Mouse (Mus musculus) cortical plate, adult 2 months (tissue): Measurements from ENCODE around the gene Myl6. TPM values are rescaled to one million over a fixed set of nuclear protein-coding genes. Genes with fewer than 3 reads are reported as not detected.
A peak's percentile ranks its signal among the peaks of the same experiment; 100 is the strongest.
"Not testable (repeated sequence)": the region's sequence is repeated elsewhere in the genome, so short reads cannot be mapped to it uniquely, and the experiment has no call there.

Experiments used
- H3K27ac ChIP-seq: fragments of 200-500 bp; 2 replicates; pipeline ENCODE4 v1.5.1; 2012; ENCODE audit warnings: low read length, control low read depth, inconsistent platforms; ENCODE audit not compliant: insufficient read depth
- H3K4me1 ChIP-seq: fragments of 200-500 bp; 2 replicates; pipeline ENCODE4 v1.6.1; 2011; ENCODE audit warnings: low read length; ENCODE audit not compliant: control insufficient read depth, insufficient read depth
- H3K4me3 ChIP-seq: fragments of 200-500 bp; 2 replicates; pipeline ENCODE4 v1.5.1; 2011; ENCODE audit warnings: mild to moderate bottlenecking, low read length, control low read depth; ENCODE audit not compliant: insufficient read depth
- CTCF ChIP-seq: fragments of 200-500 bp; IDR thresholded peaks from 2 replicates; pipeline ENCODE4 v1.5.1; 2011; ENCODE audit warnings: mild to moderate bottlenecking, control low read depth, low read length; ENCODE audit not compliant: insufficient read depth; ENCODE audit errors: extremely low read depth
- POLR2A ChIP-seq: fragments of 200-500 bp; IDR thresholded peaks from 2 replicates; pipeline ENCODE4 v1.6.1; 2011; ENCODE audit warnings: mild to moderate bottlenecking, low read length, control low read depth; ENCODE audit not compliant: insufficient read depth; ENCODE audit errors: extremely low read depth
- polyA plus RNA-seq: library from polyadenylated mRNA; depleted of rRNA; stranded (reverse); fragments of >200 nt; gene quantifications from 2 replicates; pipeline ENCODE4 v1.2.3, GENCODE M21; 2012

The Myl6 gene
- polyA plus RNA-seq, 1 experiment = 1,338 TPM

GRCm38 (mm10) chr10:128511189-128511588, 17.2 kb upstream of the Myl6 start:
- Histone ChIP-seq H3K27ac (no peak overlapping the region), H3K4me3 (no peak overlapping the region), H3K4me1 (no peaks in the 10 kb centered on the region)
- no peak for TF ChIP-seq POLR2A
- TF ChIP-seq CTCF = no peak

GRCm38 (mm10) chr10:128510301-128510700, 16.4 kb upstream of the Myl6 start:
- Histone ChIP-seq H3K27ac (no peak overlapping the region), H3K4me3 (no peak overlapping the region), H3K4me1 (no peaks in the 10 kb centered on the region)
- TF ChIP-seq POLR2A = no peak
- TF ChIP-seq CTCF = no peak

GRCm38 (mm10) chr10:128509831-128510230, 15.9 kb upstream of the Myl6 start:
- TF ChIP-seq POLR2A = no peak
- no peak for TF ChIP-seq CTCF
- Histone ChIP-seq H3K27ac (no peak overlapping the region), H3K4me3 (no peak overlapping the region), H3K4me1 (no peaks in the 10 kb centered on the region)

- Histone ChIP-seq H3K4me3 (no peak overlapping the region), H3K4me1 (0 out of 2 replicates have a peak, but pooled peaks cover under 1% of the 10 kb centered on the region), H3K27ac (no peak overlapping the region)
- TF ChIP-seq CTCF (no peak), POLR2A (no peak)
Observed at GRCm38 (mm10) chr10:128509203-128509602, 15.3 kb upstream of the Myl6 start.

GRCm38 (mm10) chr10:128508260-128508659, 14.3 kb upstream of the Myl6 start:
- Histone ChIP-seq H3K4me1 (peaks cover 1% of the 10 kb centered on the region; the same call in 1 of the 2 replicates), H3K4me3 (no peak overlapping the region), H3K27ac (no peak overlapping the region)
- TF ChIP-seq POLR2A (no peak), CTCF (no peak)

- H3K4me3 ChIP-seq = no peak overlapping the region
- H3K4me1 ChIP-seq = peaks cover 1% of the 10 kb centered on the region; the same call in 1 of the 2 replicates
- no peak overlapping the region for H3K27ac ChIP-seq
- TF ChIP-seq POLR2A (no peak), CTCF (no peak)
Observed at GRCm38 (mm10) chr10:128505974-128506373, 12.0 kb upstream of the Myl6 start.

- H3K4me1 ChIP-seq, H3K4me3 ChIP-seq, H3K27ac ChIP-seq: not testable (repeated sequence)
Observed at GRCm38 (mm10) chr10:128505371-128505667, 11.4 kb upstream of the Myl6 start.

- TF ChIP-seq POLR2A = no peak
- H3K4me1 ChIP-seq = peaks cover 1% of the 10 kb centered on the region; the same call in 1 of the 2 replicates
- no peak overlapping the region for H3K4me3 ChIP-seq
- peak overlapping the region; percentile 15; the same call in 1 of the 2 replicates for H3K27ac ChIP-seq
Observed at GRCm38 (mm10) chr10:128504641-128505370, 10.9 kb upstream of the Myl6 start.

GRCm38 (mm10) chr10:128504012-128504411, 10.1 kb upstream of the Myl6 start:
- no peak for TF ChIP-seq POLR2A
- TF ChIP-seq CTCF = no peak
- Histone ChIP-seq H3K4me1 (peaks cover 1% of the 10 kb centered on the region; the same call in 1 of the 2 replicates), H3K27ac (0 out of 2 replicates have a peak overlapping the region, but pooled peaks have one; percentile 15), H3K4me3 (no peak overlapping the region)

- Histone ChIP-seq H3K27ac (no peak overlapping the region), H3K4me1 (peaks cover 1% of the 10 kb centered on the region; the same call in 1 of the 2 replicates), H3K4me3 (no peak overlapping the region)
- TF ChIP-seq CTCF (no peak), POLR2A (no peak)
Observed at GRCm38 (mm10) chr10:128503532-128503931, 9.6 kb upstream of the Myl6 start.

- no peak overlapping the region for H3K27ac ChIP-seq
- TF ChIP-seq POLR2A (no peak), CTCF (no peak)
- H3K4me1 ChIP-seq = peaks cover 1% of the 10 kb centered on the region; the same call in 1 of the 2 replicates
- H3K4me3 ChIP-seq = no peak overlapping the region
Observed at GRCm38 (mm10) chr10:128502341-128502740, 8.4 kb upstream of the Myl6 start.
